Mouse (Mus musculus) neural tube, embryonic 15.5 days (tissue): Measurements from ENCODE around the gene Ephb2. TPM values are rescaled to one million over a fixed set of nuclear protein-coding genes. Genes with fewer than 3 reads are reported as not detected.

Experiments
- ATAC-seq: fragments of 200-750 bp; cut with Nextera tagmentation; 2 replicates; pipeline ENCODE4 v1.8.0; 2017; ENCODE audit warnings: mild to moderate bottlenecking, moderate TSS enrichment, moderate library complexity; ENCODE audit not compliant: low FRiP score
- H3K27ac ChIP-seq: fragments of 300-500 bp; sonication (generic); replicated peaks from 2 replicates; pipeline ENCODE4 v1.5.1; 2015; ENCODE audit warnings: mild to moderate bottlenecking, inconsistent platforms
- H3K27me3 ChIP-seq: fragments of 300-500 bp; sonication (generic); replicated peaks from 2 replicates; pipeline ENCODE4 v1.6.1; 2015; ENCODE audit warnings: inconsistent platforms
- H3K36me3 ChIP-seq: fragments of 300-500 bp; sonication (generic); 2 replicates; pipeline ENCODE4 v1.6.1; 2015; ENCODE audit warnings: inconsistent platforms
- H3K4me1 ChIP-seq: fragments of 300-500 bp; sonication (generic); 2 replicates; pipeline ENCODE4 v1.6.1; 2015; ENCODE audit warnings: inconsistent platforms
- H3K4me2 ChIP-seq: fragments of 300-500 bp; sonication (generic); 2 replicates; pipeline ENCODE4 v1.6.1; 2015; ENCODE audit warnings: inconsistent platforms, mild to moderate bottlenecking, moderate library complexity
- H3K4me3 ChIP-seq: fragments of 300-500 bp; sonication (generic); replicated peaks from 2 replicates; pipeline ENCODE4 v1.5.1; 2015; ENCODE audit warnings: mild to moderate bottlenecking, inconsistent platforms
- H3K9ac ChIP-seq: fragments of 300-500 bp; sonication (generic); replicated peaks from 2 replicates; pipeline ENCODE4 v1.6.1; 2015; ENCODE audit warnings: mild to moderate bottlenecking, inconsistent platforms
- H3K9me3 ChIP-seq: fragments of 300-500 bp; sonication (generic); replicated peaks from 2 replicates; pipeline ENCODE4 v1.6.1; 2016; ENCODE audit warnings: inconsistent platforms
- WGBS: fragments of 180-500 bp; shearing (Covaris S2); methylation state at CpG from one replicate; pipeline ENCODE4 v1.1.7; 2015; ENCODE audit warnings: mixed read lengths; 5-methylcytosine and 5-hydroxymethylcytosine counted together
- polyA plus RNA-seq: library from polyadenylated mRNA; unstranded; fragments of >200 nt; fragmentation: Nextera tagmentation; extraction: Ambion mirVana; gene quantifications from 2 replicates; pipeline ENCODE4 v1.2.1, GENCODE M21; 2015

Ephb2 gene
- polyA plus RNA-seq, 1 experiment from 2014 or later = 21.3 TPM

DNA sequence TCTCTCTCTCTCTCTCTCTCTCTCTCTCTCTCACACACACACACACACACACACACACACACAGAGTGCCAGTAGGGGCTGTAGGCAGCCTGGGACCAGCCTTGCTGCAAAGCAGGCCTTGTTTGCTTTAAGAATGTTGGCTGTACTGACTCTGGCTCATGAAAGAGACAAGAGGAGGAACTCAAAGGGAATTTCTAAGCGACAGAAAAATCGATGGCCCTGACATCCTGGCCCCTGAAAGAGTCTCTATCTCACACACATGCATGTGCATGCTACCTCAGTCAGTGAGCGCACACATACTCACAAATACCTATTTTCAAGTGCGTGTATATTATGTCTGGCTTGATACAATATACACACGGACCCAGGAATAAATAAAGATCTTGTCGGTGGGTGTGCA lies 79.3 kb downstream of the Ephb2 start:
- 24% methylated on average over 6 of the region's 6 CpGs for WGBS
- no peak overlapping the region for H3K4me3 ChIP-seq
- no peak overlapping the region for H3K4me2 ChIP-seq
- peak overlapping the region; percentile 72 for H3K27ac ChIP-seq
- no peaks in the 10 kb centered on the region for H3K9me3 ChIP-seq
- ATAC-seq = 0 out of 2 replicates have a peak, but pooled peaks have one; percentile 11
- no peak overlapping the region for H3K9ac ChIP-seq
- no peaks in the 10 kb centered on the region; the same call in 1 of the 2 replicates for H3K36me3 ChIP-seq
- H3K27me3 ChIP-seq = no peaks in the 10 kb centered on the region
- H3K4me1 ChIP-seq = peaks cover 65% of the 10 kb centered on the region

DNA sequence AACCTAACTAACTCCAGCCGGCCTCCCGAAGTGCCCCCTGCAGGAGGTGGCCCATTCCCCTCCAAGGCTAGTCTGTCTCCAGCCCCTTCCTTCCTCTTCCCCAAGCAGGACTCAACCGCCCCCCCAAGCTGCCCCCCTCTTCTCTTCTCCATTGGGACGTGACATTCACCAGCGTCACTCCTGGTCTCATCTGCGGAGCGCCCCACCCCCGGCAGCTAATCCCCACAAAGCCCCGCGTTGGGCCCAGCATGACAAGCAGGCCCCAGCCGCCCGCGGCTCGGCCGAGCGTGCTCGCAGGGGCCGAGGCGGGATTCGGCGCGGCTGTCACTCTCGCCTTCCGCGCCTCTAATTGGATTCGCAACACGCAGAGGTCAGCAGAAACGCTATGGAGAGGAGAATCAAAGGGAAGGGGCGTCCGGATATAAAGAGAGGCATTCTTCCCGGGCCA lies 80.4 kb downstream of the Ephb2 start:
- H3K4me2 ChIP-seq = peak overlapping the region; percentile 54
- no peaks in the 10 kb centered on the region; the same call in 1 of the 2 replicates for H3K36me3 ChIP-seq
- no peaks in the 10 kb centered on the region for H3K9me3 ChIP-seq
- no peaks in the 10 kb centered on the region for H3K27me3 ChIP-seq
- peak; percentile 54; the same call in 1 of the 2 replicates for ATAC-seq
- H3K9ac ChIP-seq = peak overlapping the region; percentile 36
- H3K27ac ChIP-seq = peak overlapping the region; percentile 82
- WGBS = 2% methylated on average over 31 of the region's 31 CpGs
- peaks cover 68% of the 10 kb centered on the region for H3K4me1 ChIP-seq
- H3K4me3 ChIP-seq = peak overlapping the region; percentile 16

DNA sequence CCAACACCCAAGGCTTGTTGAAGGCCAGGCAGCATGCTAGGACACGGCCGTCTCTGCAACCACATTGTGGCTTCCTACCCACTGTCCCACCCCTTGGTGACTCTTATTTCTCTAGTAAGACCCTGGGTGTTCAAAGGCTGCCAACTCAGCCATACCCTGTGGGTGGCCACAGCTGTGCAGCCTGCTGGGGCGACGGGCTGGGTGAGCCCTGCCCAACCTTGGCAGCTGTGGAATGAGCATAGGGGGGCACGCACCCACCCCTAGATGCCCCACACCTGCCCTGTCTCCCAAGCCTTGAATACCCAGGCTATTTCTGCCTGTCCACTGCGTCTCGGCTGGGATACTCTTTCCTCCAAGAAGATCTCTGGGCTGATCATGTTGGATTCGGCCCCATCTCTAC lies 81.5 kb downstream of the Ephb2 start:
- Histone ChIP-seq H3K4me1 (peaks cover 78% of the 10 kb centered on the region), H3K27ac (peak overlapping the region; percentile 82; the same call in 1 of the 2 replicates), H3K9me3 (no peaks in the 10 kb centered on the region), H3K36me3 (no peaks in the 10 kb centered on the region; the same call in 1 of the 2 replicates), H3K4me2 (no peak overlapping the region), H3K4me3 (no peak overlapping the region), H3K9ac (no peak overlapping the region), H3K27me3 (no peaks in the 10 kb centered on the region)
- ATAC-seq = no peak
- WGBS = 70% methylated on average over 8 of the region's 8 CpGs

DNA sequence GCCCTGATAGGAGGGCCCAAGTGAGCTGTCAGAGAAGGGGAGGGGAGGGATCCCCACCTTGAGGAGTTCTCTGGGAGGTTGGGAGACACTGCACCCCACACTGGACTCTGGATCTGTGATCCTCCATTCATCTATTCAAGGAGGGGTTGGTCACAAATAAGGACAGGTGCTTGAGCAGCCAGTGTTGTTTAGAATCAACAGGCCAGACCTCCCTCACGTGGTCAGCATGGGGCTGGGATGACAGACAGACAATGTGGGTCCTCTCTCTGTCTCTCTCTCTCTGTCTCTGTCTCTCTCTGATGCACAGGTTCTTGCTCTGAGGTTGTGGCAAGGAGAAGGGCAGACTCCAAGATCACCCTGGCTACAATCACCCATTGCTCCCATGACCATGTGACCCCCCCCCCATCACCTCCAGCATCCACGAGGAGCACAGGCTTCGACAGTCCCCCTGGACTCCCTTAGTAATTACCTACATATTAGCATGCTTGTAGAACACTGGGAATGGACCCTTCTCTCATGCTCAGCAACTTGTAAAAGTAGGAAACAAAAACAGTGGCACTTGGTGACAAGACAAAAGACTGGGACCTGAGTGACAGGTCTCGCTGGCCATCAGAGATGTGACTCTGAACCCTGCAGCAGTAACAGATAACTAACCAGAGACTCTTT lies 84.3 kb downstream of the Ephb2 start:
- Histone ChIP-seq H3K4me1 (peaks cover 64% of the 10 kb centered on the region), H3K4me3 (no peak overlapping the region), H3K4me2 (no peak overlapping the region), H3K9ac (no peak overlapping the region), H3K27me3 (no peaks in the 10 kb centered on the region), H3K36me3 (no peaks in the 10 kb centered on the region), H3K27ac (peak overlapping the region; percentile 74; the same call in 1 of the 2 replicates), H3K9me3 (no peaks in the 10 kb centered on the region)
- no peak for ATAC-seq
- 15% methylated on average over 4 of the region's 4 CpGs for WGBS

DNA sequence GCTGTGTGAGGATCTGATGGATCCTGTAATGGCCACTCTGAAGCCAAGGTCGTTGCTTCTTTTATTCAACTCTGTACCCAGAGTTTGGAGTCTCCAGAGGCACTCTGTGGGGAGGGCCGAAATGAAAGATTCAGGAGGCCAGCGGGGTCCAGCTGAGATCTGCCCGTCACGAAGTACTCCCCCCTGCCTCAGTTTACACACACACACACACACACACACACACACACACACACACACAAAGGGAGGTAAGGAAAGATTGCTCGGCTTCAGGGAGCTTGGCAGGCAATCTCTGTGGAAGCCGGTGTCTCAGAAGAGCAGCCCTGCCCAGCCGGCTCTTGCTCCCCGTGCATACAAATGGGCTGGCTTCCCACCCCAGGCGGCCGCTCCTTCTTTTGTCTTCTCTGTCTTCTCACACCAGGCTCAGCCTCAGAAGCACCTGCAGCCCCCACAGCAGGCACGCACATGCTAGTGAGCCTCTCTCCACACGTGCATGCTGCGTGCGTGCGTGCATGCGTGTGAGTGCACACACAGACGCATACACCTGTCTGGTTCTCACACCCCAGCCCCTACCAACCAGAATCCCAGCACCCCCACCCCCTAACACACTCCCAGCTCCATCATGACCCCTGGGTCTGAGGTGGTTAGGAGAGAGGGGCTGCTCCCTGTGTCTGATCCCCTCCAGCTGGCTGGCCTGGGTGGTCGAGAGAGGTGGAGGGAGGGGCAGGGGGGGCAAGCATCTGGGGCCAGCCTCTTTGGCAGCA lies 85.0 kb downstream of the Ephb2 start:
- Histone ChIP-seq H3K36me3 (no peaks in the 10 kb centered on the region), H3K27ac (peak overlapping the region; percentile 74), H3K9ac (peak overlapping the region; percentile 17; the same call in 1 of the 2 replicates), H3K27me3 (no peaks in the 10 kb centered on the region), H3K4me1 (peaks cover 58% of the 10 kb centered on the region), H3K4me3 (no peak overlapping the region), H3K9me3 (no peaks in the 10 kb centered on the region), H3K4me2 (peak overlapping the region; percentile 13; the same call in 1 of the 2 replicates)
- peak; percentile 8 for ATAC-seq
- 8% methylated on average over 19 of the region's 19 CpGs for WGBS

DNA sequence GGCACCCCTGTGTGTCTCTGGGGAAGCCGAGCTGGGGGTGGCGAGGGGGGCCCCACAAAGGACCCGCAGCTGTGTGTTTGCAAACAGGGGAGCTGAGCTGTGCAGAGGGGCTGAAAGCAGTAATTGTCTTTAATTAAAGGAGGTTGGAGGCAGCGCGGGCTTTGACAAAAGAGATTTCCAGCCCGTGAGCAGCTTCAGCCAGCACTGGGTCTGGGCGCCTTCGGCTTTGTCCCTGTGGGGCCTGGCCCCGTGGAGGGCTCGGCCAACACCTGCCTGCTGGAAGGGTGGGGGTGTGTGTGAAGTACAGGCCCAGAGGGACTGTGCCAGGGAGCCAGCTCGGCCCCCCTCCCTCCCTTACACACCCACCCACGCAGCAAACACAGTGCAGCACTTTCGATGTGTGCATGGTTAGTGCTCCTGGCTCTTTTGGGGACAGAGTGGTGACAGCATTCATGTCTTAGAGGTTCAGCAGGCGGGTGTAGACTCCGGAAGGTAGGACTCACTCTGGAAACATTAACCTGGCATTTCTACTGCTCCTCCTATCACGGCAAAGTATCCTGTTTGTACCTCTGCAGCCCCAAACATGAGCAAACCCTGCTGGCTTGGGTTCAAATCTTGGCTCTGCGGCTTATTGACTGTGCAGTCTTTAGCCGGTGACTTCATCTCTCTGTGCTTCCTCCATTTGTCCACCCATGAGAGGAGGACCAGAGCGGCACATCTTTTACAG lies 85.8 kb downstream of the Ephb2 start:
- 0 out of 2 replicates have a peak overlapping the region, but pooled peaks have one; percentile 13 for H3K4me2 ChIP-seq
- peak overlapping the region; percentile 74 for H3K27ac ChIP-seq
- no peaks in the 10 kb centered on the region for H3K36me3 ChIP-seq
- H3K4me1 ChIP-seq = peaks cover 50% of the 10 kb centered on the region
- no peak overlapping the region for H3K9ac ChIP-seq
- 12% methylated on average over 19 of the region's 19 CpGs for WGBS
- H3K4me3 ChIP-seq = no peak overlapping the region
- H3K27me3 ChIP-seq = no peaks in the 10 kb centered on the region
- H3K9me3 ChIP-seq = no peaks in the 10 kb centered on the region
- peak; percentile 29 for ATAC-seq

DNA sequence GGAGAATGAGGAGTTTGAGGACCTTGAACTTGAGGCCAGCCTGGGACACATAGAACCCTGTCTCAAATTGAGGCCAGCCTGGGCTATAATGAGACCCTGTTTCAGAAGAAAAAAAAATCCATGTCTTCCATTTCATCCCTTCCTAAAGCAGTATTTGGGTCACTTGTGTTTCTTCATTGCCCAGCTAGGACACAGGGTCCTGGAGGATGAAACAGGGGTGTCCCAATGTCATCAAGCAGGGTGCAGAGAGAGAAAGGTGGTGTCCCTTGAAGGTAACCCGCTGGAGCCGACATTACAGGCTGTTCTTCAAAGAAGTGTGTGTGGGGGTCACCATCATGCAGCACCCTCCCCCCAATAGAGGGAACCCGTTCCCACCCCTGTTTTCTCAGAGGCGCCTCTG lies 86.4 kb downstream of the Ephb2 start:
- H3K4me2 ChIP-seq = no peak overlapping the region
- no peak for ATAC-seq

DNA sequence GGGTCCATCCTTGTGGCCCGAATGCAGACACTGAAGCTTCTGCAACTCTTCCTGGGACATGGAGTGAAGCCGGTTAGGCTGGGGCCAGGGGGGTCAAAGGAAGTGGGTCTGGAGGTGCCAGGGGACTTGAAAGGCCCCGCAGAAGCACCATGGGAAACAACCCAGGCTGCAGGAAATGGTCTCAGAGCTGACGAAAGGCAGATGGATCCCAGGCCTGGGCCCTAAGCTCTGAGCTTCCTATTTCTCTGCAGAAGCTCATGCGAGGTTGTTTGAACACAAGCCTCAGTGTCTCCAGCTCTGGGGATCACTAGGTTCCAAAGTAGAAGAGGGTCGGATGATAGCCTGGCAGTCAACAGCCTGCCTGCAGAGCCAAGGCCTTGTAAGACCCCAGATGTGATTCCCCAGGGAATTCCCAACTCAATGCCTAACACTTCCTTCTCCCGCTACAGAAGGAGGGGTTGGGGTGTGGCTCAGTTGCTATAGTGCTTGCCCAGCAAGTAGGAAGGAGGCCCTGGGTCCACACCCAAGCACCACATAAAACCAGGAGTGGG lies 86.9 kb downstream of the Ephb2 start:
- H3K9me3 ChIP-seq = no peaks in the 10 kb centered on the region
- H3K27me3 ChIP-seq = no peaks in the 10 kb centered on the region
- H3K36me3 ChIP-seq = no peaks in the 10 kb centered on the region
- 53% methylated on average over 7 of the region's 7 CpGs for WGBS
- H3K4me3 ChIP-seq = no peak overlapping the region
- no peak overlapping the region for H3K4me2 ChIP-seq
- peaks cover 46% of the 10 kb centered on the region for H3K4me1 ChIP-seq
- ATAC-seq = no peak
- H3K9ac ChIP-seq = no peak overlapping the region
- no peak overlapping the region; the same call in 1 of the 2 replicates for H3K27ac ChIP-seq

More for the DNA sequence above, 86.4 kb downstream of the Ephb2 start:
- Histone ChIP-seq H3K4me1 (peaks cover 45% of the 10 kb centered on the region), H3K9me3 (no peaks in the 10 kb centered on the region), H3K27me3 (no peaks in the 10 kb centered on the region), H3K9ac (no peak overlapping the region), H3K4me3 (no peak overlapping the region), H3K36me3 (no peaks in the 10 kb centered on the region), H3K27ac (peak overlapping the region; percentile 74)
- WGBS = 20% methylated on average over 4 of the region's 4 CpGs

DNA sequence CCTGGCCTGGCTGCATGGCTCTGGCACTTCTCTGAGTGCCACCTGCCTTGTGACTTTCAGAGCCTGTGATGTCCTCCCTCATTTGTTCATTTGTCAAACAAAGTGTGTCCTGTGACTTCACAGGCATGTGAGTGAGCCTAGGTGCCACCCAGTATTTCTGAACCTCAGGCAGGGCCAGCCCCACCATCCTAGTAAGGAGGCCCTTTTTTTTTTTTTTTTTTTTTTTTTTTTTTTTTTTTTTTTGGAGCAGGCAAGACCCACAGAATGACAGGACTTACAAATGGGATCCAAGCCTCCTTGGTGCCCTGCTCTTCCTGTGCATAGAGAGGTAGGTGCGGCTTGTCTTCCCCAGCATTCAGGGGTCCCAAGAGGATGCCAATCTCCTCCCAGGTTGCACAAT lies 89.3 kb downstream of the Ephb2 start:
- Histone ChIP-seq H3K4me2 (no peak overlapping the region), H3K36me3 (no peaks in the 10 kb centered on the region), H3K27ac (no peak overlapping the region), H3K4me3 (no peak overlapping the region), H3K27me3 (no peaks in the 10 kb centered on the region), H3K9ac (no peak overlapping the region), H3K9me3 (no peaks in the 10 kb centered on the region), H3K4me1 (peaks cover 59% of the 10 kb centered on the region)
- ATAC-seq = no peak
- WGBS = 75% methylated on average over 1 of the region's 1 CpGs

DNA sequence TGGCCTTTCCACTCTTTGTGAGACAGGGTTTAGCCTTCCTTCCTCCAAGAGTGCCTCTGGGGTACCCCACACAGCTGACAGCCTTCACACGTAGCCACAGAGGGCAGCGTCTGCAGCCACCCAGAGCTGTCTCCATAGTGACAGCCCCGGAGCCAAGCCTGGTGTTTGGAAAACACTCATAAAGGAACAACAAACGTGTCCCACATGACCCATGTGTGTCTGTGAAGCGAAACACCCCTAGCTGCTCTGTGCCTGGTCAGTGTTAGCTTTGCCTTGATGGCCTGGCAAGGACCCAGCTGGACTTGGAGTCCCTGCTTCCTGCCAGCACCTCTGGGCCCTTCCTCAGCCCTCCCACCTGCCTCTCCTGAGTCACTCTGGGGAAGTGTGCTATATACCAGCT lies 93.1 kb downstream of the Ephb2 start:
- ATAC-seq = peak; percentile 37; the same call in 1 of the 2 replicates
- Histone ChIP-seq H3K27me3 (no peaks in the 10 kb centered on the region), H3K4me1 (peaks cover 56% of the 10 kb centered on the region), H3K4me3 (no peak overlapping the region), H3K27ac (peak overlapping the region; percentile 75), H3K9me3 (no peaks in the 10 kb centered on the region), H3K9ac (0 out of 2 replicates have a peak overlapping the region, but pooled peaks have one; percentile 15), H3K4me2 (no peak overlapping the region), H3K36me3 (no peaks in the 10 kb centered on the region)
- 4% methylated on average over 5 of the region's 5 CpGs for WGBS

DNA sequence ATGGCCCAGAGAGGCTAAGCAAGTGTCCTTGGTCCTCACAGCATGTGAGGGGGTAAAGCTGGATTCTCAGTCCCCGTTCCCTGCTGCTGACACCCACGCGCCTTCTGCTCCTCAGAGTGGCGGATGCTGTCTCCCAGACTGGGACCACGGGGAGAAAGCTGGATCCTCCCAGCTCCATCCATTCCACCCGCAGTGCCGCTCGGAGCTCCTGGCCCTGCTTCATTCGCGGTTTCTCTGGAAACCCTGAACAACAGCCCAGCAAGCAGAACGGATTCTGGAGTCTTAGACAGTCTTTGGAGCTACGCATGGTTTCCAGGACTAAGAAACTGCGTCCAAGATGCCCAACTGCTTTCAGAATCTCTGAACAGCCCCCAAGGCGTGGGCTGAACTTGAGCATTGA lies 93.9 kb downstream of the Ephb2 start:
- Histone ChIP-seq H3K4me3 (no peak overlapping the region), H3K9ac (no peak overlapping the region), H3K36me3 (no peaks in the 10 kb centered on the region), H3K27me3 (no peaks in the 10 kb centered on the region), H3K9me3 (no peaks in the 10 kb centered on the region), H3K4me2 (no peak overlapping the region; the same call in 1 of the 2 replicates), H3K4me1 (peaks cover 56% of the 10 kb centered on the region), H3K27ac (peak overlapping the region; percentile 75)
- ATAC-seq = no peak
- 54% methylated on average over 14 of the region's 14 CpGs for WGBS
